Mouse (Mus musculus): Measurements from ENCODE around the gene Pdzk1ip1.

GRCm38 (mm10) chr4:115056371-115056920 is 32.1 kb upstream of the Pdzk1ip1 start, which contains the start of gene Tal1:
- no peak for TF ChIP-seq POLR2A (IDR thresholded peaks at IDR 0.05; ENCODE audit: low read depth, low read length)
- no peak for TF ChIP-seq CTCF (IDR thresholded peaks at IDR 0.05; ENCODE audit: extremely low read depth, insufficient read length, insufficient replicate concordance, low read depth, low read length)

Measured in small intestine, adult 2 months (tissue).